Mouse (Mus musculus): ENCODE data around the gene Mbd5. TPM values are rescaled to one million over a fixed set of nuclear protein-coding genes. Genes with fewer than 3 reads are reported as not detected.
"Not testable (repeated sequence)": the region's sequence is repeated elsewhere in the genome, so short reads cannot be mapped to it uniquely, and the experiment has no call there.

Gene Mbd5
- polyA plus RNA-seq, 1 experiment from 2014 or later = 18.5 TPM

GRCm38 (mm10) chr2:49169766-49170165 lies 220.5 kb downstream of the Mbd5 start:
- WGBS = 89% methylated on average over 3 of the region's 3 CpGs

GRCm38 (mm10) chr2:49177015-49177414 lies 227.7 kb downstream of the Mbd5 start:
- Histone ChIP-seq H3K4me2 (no peak overlapping the region), H3K4me3 (no peak overlapping the region), H3K27ac (replicated peaks) (no peak overlapping the region), H3K36me3 (0 out of 2 replicates have a peak, but pooled peaks cover 3% of the 10 kb centered on the region), H3K4me1 (no peaks in the 10 kb centered on the region), H3K9ac (no peak overlapping the region), H3K9me3 (no peaks in the 10 kb centered on the region), H3K27me3 (replicated peaks) (no peaks in the 10 kb centered on the region)
- WGBS = 81% methylated on average over 3 of the region's 3 CpGs
- ATAC-seq (ENCODE audit: extremely low read depth, insufficient number of reproducible peaks, low FRiP score, low TSS enrichment) = no peak

More at GRCm38 (mm10) chr2:49169766-49170165, 220.5 kb downstream of the Mbd5 start:
- Histone ChIP-seq H3K36me3 (peaks cover 14% of the 10 kb centered on the region), H3K27ac (replicated peaks) (no peak overlapping the region), H3K9me3 (no peaks in the 10 kb centered on the region), H3K4me3 (no peak overlapping the region), H3K4me2 (no peak overlapping the region), H3K27me3 (replicated peaks) (no peaks in the 10 kb centered on the region), H3K9ac (no peak overlapping the region), H3K4me1 (no peaks in the 10 kb centered on the region)
- no peak for ATAC-seq (ENCODE audit: extremely low read depth, insufficient number of reproducible peaks, low FRiP score, low TSS enrichment)

GRCm38 (mm10) chr2:49190984-49191383 lies 241.7 kb downstream of the Mbd5 start:
- H3K4me2 ChIP-seq = no peak overlapping the region
- no peak overlapping the region for H3K27ac ChIP-seq (replicated peaks)
- no peaks in the 10 kb centered on the region for H3K27me3 ChIP-seq (replicated peaks)
- H3K4me1 ChIP-seq = no peaks in the 10 kb centered on the region
- no peaks in the 10 kb centered on the region for H3K9me3 ChIP-seq
- H3K9ac ChIP-seq = no peak overlapping the region
- no peak for ATAC-seq (ENCODE audit: extremely low read depth, insufficient number of reproducible peaks, low FRiP score, low TSS enrichment)
- 70% methylated on average over 2 of the region's 2 CpGs for WGBS
- H3K36me3 ChIP-seq = no peaks in the 10 kb centered on the region
- H3K4me3 ChIP-seq = no peak overlapping the region

GRCm38 (mm10) chr2:49191695-49192094 lies 242.4 kb downstream of the Mbd5 start:
- no peak overlapping the region for H3K4me3 ChIP-seq
- H3K4me1 ChIP-seq = no peaks in the 10 kb centered on the region
- H3K9me3 ChIP-seq = no peaks in the 10 kb centered on the region
- H3K27ac ChIP-seq (replicated peaks) = no peak overlapping the region
- no peaks in the 10 kb centered on the region for H3K27me3 ChIP-seq (replicated peaks)
- no peak overlapping the region for H3K9ac ChIP-seq
- no peaks in the 10 kb centered on the region for H3K36me3 ChIP-seq
- whole genome bisulfite sequencing = 88% methylated on average over 3 of the region's 3 CpGs
- no peak overlapping the region for H3K4me2 ChIP-seq
- ATAC-seq (ENCODE audit: extremely low read depth, insufficient number of reproducible peaks, low FRiP score, low TSS enrichment) = no peak

DNA sequence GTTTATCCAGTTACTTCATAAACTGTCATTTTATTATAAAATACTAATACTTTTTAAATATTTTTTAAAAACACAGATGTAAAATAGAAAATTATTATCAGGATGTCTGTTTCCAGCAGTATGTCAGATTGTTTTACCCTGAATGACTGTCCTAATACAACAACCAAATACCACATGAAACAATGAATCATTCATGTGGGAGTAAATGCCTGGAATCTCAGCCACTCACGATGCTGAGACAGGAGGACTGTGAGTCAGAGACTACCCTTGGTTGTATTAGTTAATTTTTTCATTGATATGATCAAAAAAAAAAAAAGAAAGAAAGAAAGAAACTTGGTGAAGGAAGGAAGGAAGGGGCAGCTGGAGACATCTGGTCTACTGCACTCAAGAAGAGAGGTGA lies 254.8 kb downstream of the Mbd5 start:
- H3K9me3 ChIP-seq = no peaks in the 10 kb centered on the region
- no peak overlapping the region for H3K4me3 ChIP-seq
- no peak overlapping the region for H3K9ac ChIP-seq
- H3K27ac ChIP-seq (replicated peaks) = no peak overlapping the region
- H3K36me3 ChIP-seq = no peaks in the 10 kb centered on the region
- H3K4me1 ChIP-seq = no peaks in the 10 kb centered on the region
- H3K4me2 ChIP-seq = no peak overlapping the region
- WGBS = 55% methylated on average over 1 of the region's 1 CpGs
- no peak for ATAC-seq (ENCODE audit: extremely low read depth, insufficient number of reproducible peaks, low FRiP score, low TSS enrichment)
- H3K27me3 ChIP-seq (replicated peaks) = no peaks in the 10 kb centered on the region

DNA sequence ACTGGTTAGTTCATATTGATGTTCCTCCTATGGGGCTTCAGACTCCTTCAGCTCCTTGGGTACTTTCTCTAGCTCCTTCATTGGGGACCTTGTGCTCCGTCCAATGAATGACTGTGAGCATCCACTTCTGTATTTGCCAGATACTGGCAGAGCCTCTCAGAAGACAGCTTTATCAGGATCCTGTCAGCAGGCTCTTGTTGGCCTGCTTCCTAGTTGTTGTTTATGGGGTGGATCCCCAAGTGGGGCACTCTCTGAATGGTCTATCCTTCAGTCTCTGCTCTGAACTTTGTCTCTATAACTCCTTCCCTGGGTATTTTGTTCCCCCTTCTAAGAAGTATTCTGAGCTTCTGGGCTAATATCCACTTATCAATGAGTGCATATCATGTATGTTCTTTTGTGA lies 256.4 kb downstream of the Mbd5 start:
- H3K27me3 ChIP-seq (replicated peaks); H3K4me1 ChIP-seq; H3K36me3 ChIP-seq; H3K4me3 ChIP-seq; H3K9me3 ChIP-seq; H3K9ac ChIP-seq; H3K27ac ChIP-seq (replicated peaks); H3K4me2 ChIP-seq; ATAC-seq (ENCODE audit: extremely low read depth, insufficient number of reproducible peaks, low FRiP score, low TSS enrichment): not testable (repeated sequence)
- 63% methylated on average over 1 of the region's 1 CpGs for WGBS

DNA sequence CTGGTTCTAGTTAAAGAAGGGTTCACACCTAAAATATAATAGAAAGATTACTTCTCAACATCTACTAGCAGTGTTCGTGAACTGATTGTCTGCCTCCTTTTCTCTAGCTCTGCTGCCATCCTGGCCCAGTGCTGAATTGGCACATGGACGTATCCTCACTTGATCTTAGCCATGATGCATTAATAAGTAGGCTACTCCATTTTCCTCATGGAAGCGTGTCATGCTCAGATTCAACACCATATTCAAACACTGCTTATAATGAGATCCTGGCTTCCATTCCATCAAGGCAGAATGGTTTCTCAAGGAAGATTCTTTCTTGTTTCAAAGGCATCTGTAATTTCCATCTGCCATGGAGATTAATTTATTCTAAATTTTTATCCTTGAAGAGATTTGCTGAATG lies 260.0 kb downstream of the Mbd5 start:
- Histone ChIP-seq H3K27ac (replicated peaks) (no peak overlapping the region), H3K4me1 (no peaks in the 10 kb centered on the region; the same call in 1 of the 2 replicates), H3K4me2 (no peak overlapping the region), H3K27me3 (replicated peaks) (no peaks in the 10 kb centered on the region), H3K36me3 (no peaks in the 10 kb centered on the region), H3K9ac (no peak overlapping the region), H3K4me3 (no peak overlapping the region), H3K9me3 (no peaks in the 10 kb centered on the region)
- no peak for ATAC-seq (ENCODE audit: extremely low read depth, insufficient number of reproducible peaks, low FRiP score, low TSS enrichment)
- 92% methylated on average over 3 of the region's 3 CpGs for WGBS

DNA sequence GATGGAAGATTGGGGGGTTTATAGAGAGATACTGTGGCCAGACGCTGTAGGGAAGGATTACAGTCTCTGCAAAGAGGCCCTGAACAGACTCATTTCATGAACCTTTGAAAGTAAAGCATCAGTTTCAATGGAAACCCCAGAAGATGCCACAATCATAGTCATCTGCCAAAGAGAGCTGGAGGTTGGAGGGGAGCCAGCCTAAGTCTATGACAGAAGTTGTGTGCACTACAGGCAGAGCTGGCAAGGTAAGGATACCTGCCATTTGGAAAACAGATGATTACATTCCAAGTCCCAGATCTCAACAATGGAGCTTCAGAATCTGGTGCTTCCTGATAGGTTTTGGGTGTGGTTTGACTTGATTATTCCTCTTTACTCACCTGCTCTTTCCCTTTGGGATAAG lies 261.1 kb downstream of the Mbd5 start:
- no peak overlapping the region for H3K4me2 ChIP-seq
- H3K4me3 ChIP-seq = no peak overlapping the region
- no peaks in the 10 kb centered on the region; the same call in 1 of the 2 replicates for H3K4me1 ChIP-seq
- 91% methylated on average over 1 of the region's 1 CpGs for WGBS
- no peak overlapping the region for H3K9ac ChIP-seq
- no peak overlapping the region for H3K27ac ChIP-seq (replicated peaks)
- no peaks in the 10 kb centered on the region for H3K27me3 ChIP-seq (replicated peaks)
- H3K36me3 ChIP-seq = no peaks in the 10 kb centered on the region
- H3K9me3 ChIP-seq = no peaks in the 10 kb centered on the region
- no peak for ATAC-seq (ENCODE audit: extremely low read depth, insufficient number of reproducible peaks, low FRiP score, low TSS enrichment)

DNA sequence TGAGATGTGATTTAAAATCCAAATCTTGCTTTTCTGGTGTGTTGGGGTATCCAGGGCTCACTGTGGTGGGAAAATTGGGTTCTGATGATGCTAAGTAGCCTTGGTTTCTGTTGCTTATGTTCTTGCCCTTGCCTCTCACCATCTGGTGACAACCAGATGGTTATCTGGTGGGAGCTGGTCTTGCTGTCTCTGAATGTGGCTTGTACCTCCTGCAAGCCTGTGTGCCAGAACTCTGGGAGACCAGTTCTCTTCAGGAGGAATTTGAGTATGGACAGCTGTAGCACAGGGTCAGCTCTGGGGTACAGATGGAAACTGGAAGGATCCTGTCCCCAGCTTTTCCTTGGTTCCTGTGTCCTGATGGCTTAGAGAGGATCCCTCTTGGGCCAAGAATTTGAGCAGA lies 280.4 kb downstream of the Mbd5 start:
- H3K9me3 ChIP-seq = no peaks in the 10 kb centered on the region
- ATAC-seq (ENCODE audit: extremely low read depth, insufficient number of reproducible peaks, low FRiP score, low TSS enrichment) = no peak

DNA sequence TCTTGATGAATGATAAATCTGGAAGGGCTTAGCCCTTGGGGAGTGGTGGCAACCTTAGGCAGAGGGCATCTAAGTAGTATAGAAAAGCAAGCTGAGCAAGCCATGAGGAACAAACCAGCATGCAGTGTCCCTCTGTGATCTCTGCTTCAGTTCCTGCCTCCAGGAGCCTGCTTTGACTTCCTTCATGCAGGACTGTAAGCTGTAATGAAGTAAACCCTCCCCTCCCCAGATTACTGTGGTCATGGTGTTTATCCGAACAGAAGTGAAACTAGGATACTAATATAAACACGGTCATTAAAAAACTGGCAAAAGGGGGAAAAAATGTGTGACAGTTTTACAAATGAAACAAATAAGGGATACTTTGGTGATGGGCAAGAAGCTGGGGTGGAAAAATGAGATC lies 284.8 kb downstream of the Mbd5 start:
- no peak for ATAC-seq (ENCODE audit: extremely low read depth, insufficient number of reproducible peaks, low FRiP score, low TSS enrichment)
- no peak overlapping the region for H3K4me3 ChIP-seq
- 79% methylated on average over 2 of the region's 2 CpGs for WGBS

More for the DNA sequence above, 280.4 kb downstream of the Mbd5 start:
- H3K9ac ChIP-seq = no peak overlapping the region
- H3K4me2 ChIP-seq = no peak overlapping the region
- H3K27me3 ChIP-seq (replicated peaks) = no peaks in the 10 kb centered on the region
- no peaks in the 10 kb centered on the region for H3K36me3 ChIP-seq
- H3K4me1 ChIP-seq = no peaks in the 10 kb centered on the region
- no peak overlapping the region for H3K27ac ChIP-seq (replicated peaks)
- H3K4me3 ChIP-seq = no peak overlapping the region

GRCm38 (mm10) chr2:49241715-49242114 lies 292.4 kb downstream of the Mbd5 start:
- no peak overlapping the region for H3K4me3 ChIP-seq
- no peak for ATAC-seq (ENCODE audit: extremely low read depth, insufficient number of reproducible peaks, low FRiP score, low TSS enrichment)
- no peak overlapping the region for H3K4me2 ChIP-seq
- H3K9ac ChIP-seq = no peak overlapping the region
- H3K27me3 ChIP-seq (replicated peaks) = no peaks in the 10 kb centered on the region
- peaks cover 10% of the 10 kb centered on the region; the same call in 1 of the 2 replicates for H3K36me3 ChIP-seq
- H3K4me1 ChIP-seq = no peaks in the 10 kb centered on the region
- H3K9me3 ChIP-seq = no peaks in the 10 kb centered on the region
- WGBS = 87% methylated on average over 4 of the region's 4 CpGs
- no peak overlapping the region for H3K27ac ChIP-seq (replicated peaks)

More for the DNA sequence above, 284.8 kb downstream of the Mbd5 start:
- Histone ChIP-seq H3K36me3 (peaks cover 20% of the 10 kb centered on the region; the same call in 1 of the 2 replicates), H3K4me1 (no peaks in the 10 kb centered on the region), H3K27me3 (replicated peaks) (no peaks in the 10 kb centered on the region), H3K9ac (no peak overlapping the region), H3K27ac (replicated peaks) (no peak overlapping the region), H3K4me2 (no peak overlapping the region), H3K9me3 (no peaks in the 10 kb centered on the region)

DNA sequence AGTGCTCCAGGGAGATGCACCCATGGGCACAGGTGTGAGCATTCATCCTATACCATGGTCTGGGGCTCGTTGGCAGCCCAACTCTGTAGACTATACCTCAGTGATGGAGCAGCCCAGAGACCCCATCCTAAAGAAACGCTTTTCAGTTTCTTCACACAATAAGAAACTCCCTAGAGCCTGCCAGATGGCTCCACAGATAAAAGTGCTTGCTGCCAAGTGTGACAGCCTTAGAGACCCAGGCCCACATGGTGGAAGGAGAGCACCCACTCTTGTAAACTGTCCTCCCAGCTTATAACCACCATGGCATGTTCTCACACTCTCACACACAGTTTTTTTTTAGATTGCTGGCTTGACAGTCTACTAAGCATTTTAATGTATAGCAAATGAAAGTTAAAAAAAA lies 314.8 kb downstream of the Mbd5 start:
- WGBS = 62% methylated on average over 2 of the region's 2 CpGs
- ATAC-seq (ENCODE audit: extremely low read depth, insufficient number of reproducible peaks, low FRiP score, low TSS enrichment) = no peak
- H3K4me2 ChIP-seq = no peak overlapping the region

More for the DNA sequence above, 314.8 kb downstream of the Mbd5 start:
- no peaks in the 10 kb centered on the region; the same call in 1 of the 2 replicates for H3K36me3 ChIP-seq
- H3K4me3 ChIP-seq = no peak overlapping the region
- peaks cover 5% of the 10 kb centered on the region; the same call in 1 of the 2 replicates for H3K4me1 ChIP-seq
- H3K27ac ChIP-seq (replicated peaks) = no peak overlapping the region
- no peaks in the 10 kb centered on the region for H3K9me3 ChIP-seq
- H3K27me3 ChIP-seq (replicated peaks) = no peaks in the 10 kb centered on the region
- H3K9ac ChIP-seq = no peak overlapping the region
